Mouse (Mus musculus) lung, adult 2 months (tissue): ENCODE measurements around the gene Ecm2.

Source experiments
- CTCF ChIP-seq: fragments of 200-500 bp; IDR thresholded peaks from 2 replicates; pipeline ENCODE4 v1.5.1; 2011; ENCODE audit warnings: mild to moderate bottlenecking, low read length, control low read depth; ENCODE audit not compliant: insufficient read depth
- POLR2A ChIP-seq: fragments of 200-500 bp; IDR thresholded peaks from 2 replicates; pipeline ENCODE4 v1.6.1; 2011; ENCODE audit warnings: low read depth, mild to moderate bottlenecking, control low read depth, low read length, borderline replicate concordance; ENCODE audit errors: extremely low read depth

GRCm38 (mm10) chr13:49507176-49507575, 2.6 kb downstream of the Ecm2 start:
- TF ChIP-seq CTCF, result no peak
- no peak for TF ChIP-seq POLR2A
